Mouse (Mus musculus) lung, postnatal 25 days (tissue): Measurements from ENCODE around the gene Ifit2.
"Not testable (repeated sequence)": the region's sequence is repeated elsewhere in the genome, so short reads cannot be mapped to it uniquely, and the experiment has no call there.

Experiments used
- DNase-seq: peaks from one replicate; pipeline ENCODE4 v3.0.0; 2022; ENCODE audit warnings: low spot score

The Ifit2 gene

GRCm38 (mm10) chr19:34596811-34597210 lies 46.3 kb downstream of the Ifit2 start:
- no peak for DNase-seq

- peak; percentile 80 for DNase-seq
Observed at GRCm38 (mm10) chr19:34598341-34598740, 47.8 kb downstream of the Ifit2 start.

GRCm38 (mm10) chr19:34599250-34599649 lies 48.8 kb downstream of the Ifit2 start:
- peak; percentile 67 for DNase-seq

GRCm38 (mm10) chr19:34601888-34602287 lies 51.4 kb downstream of the Ifit2 start, which contains the start of gene Ifit1bl1:
TSS of gene Ifit1bl1 (minus strand) at chr19:34601956.
- DNase-seq = peak; percentile 44

- no peak for DNase-seq
Observed at GRCm38 (mm10) chr19:34605472-34605871, 55.0 kb downstream of the Ifit2 start.

GRCm38 (mm10) chr19:34607237-34608051 lies 57.0 kb downstream of the Ifit2 start, which contains the start of gene Ifit3b:
TSS of gene Ifit3b (plus strand) at chr19:34607970.
- DNase-seq = peak; percentile 38

GRCm38 (mm10) chr19:34610118-34610517 lies 59.6 kb downstream of the Ifit2 start:
- not testable (repeated sequence) for DNase-seq

- DNase-seq = not testable (repeated sequence)
Observed at GRCm38 (mm10) chr19:34612243-34613001, 61.9 kb downstream of the Ifit2 start.

GRCm38 (mm10) chr19:34620871-34621270 lies 70.4 kb downstream of the Ifit2 start:
- DNase-seq = no peak

- no peak for DNase-seq
Observed at GRCm38 (mm10) chr19:34623781-34624180, 73.3 kb downstream of the Ifit2 start.

GRCm38 (mm10) chr19:34624663-34625062 lies 74.2 kb downstream of the Ifit2 start:
- DNase-seq = no peak
